Mouse (Mus musculus) cortical plate, adult 2 months (tissue): ENCODE results near the gene Hist1h2bq.
"Not testable (repeated sequence)": the region's sequence is repeated elsewhere in the genome, so short reads cannot be mapped to it uniquely, and the experiment has no call there.

Source experiments
- CTCF ChIP-seq: fragments of 200-500 bp; IDR thresholded peaks from 2 replicates; pipeline ENCODE4 v1.5.1; 2011; ENCODE audit warnings: mild to moderate bottlenecking, control low read depth, low read length; ENCODE audit not compliant: insufficient read depth; ENCODE audit errors: extremely low read depth
- POLR2A ChIP-seq: fragments of 200-500 bp; IDR thresholded peaks from 2 replicates; pipeline ENCODE4 v1.6.1; 2011; ENCODE audit warnings: mild to moderate bottlenecking, low read length, control low read depth; ENCODE audit not compliant: insufficient read depth; ENCODE audit errors: extremely low read depth

GRCm38 (mm10) chr13:21811074-21811473, 1.1 kb upstream of the Hist1h2bq start:
- TF ChIP-seq POLR2A, CTCF: not testable (repeated sequence)
